Mouse (Mus musculus): ENCODE results near the gene Tcf3. TPM values are rescaled to one million over a fixed set of nuclear protein-coding genes. Genes with fewer than 3 reads are reported as not detected.
A peak's percentile ranks its signal among the peaks of the same experiment; 100 is the strongest.

Gene Tcf3
- polyA plus RNA-seq (2015; fragmentation: Nextera tagmentation; extraction: Ambion mirVana) = 162 and 183 TPM in 2 replicates

GRCm38 (mm10) chr10:80433513-80434232 is at the start of gene Tcf3:
Tcf3 (minus strand) TSS chr10:80433647.
- Histone ChIP-seq H3K9me3 (no peaks in the 10 kb centered on the region), H3K27me3 (peaks cover 5% of the 10 kb centered on the region; the same call in 1 of the 2 replicates), H3K9ac (peak within 1 kb of the TSS; percentile 99), H3K4me2 (peak within 1 kb of the TSS; percentile 90), H3K27ac (peak within 1 kb of the TSS; percentile 95), H3K4me1 (peaks cover 28% of the 10 kb centered on the region), H3K36me3 (peaks cover 24% of the 10 kb centered on the region), H3K4me3 (peak within 1 kb of the TSS; percentile 91)
- peak; percentile 87 for ATAC-seq (ENCODE audit: insufficient number of reproducible peaks, insufficient read depth, low FRiP score, low TSS enrichment, low read depth)
- under 1% methylated on average over 41 of the region's 61 CpGs for WGBS

- H3K9me3 ChIP-seq = no peaks in the 10 kb centered on the region
- no peak for ATAC-seq (ENCODE audit: insufficient number of reproducible peaks, insufficient read depth, low FRiP score, low TSS enrichment, low read depth)
- H3K36me3 ChIP-seq = no peaks in the 10 kb centered on the region
- WGBS = 16% methylated on average over 5 of the region's 5 CpGs
- H3K4me1 ChIP-seq = no peaks in the 10 kb centered on the region
- H3K27ac ChIP-seq = no peak overlapping the region
- no peak overlapping the region for H3K4me2 ChIP-seq
- H3K9ac ChIP-seq = no peak overlapping the region
- peaks cover 77% of the 10 kb centered on the region for H3K27me3 ChIP-seq
- H3K4me3 ChIP-seq = no peak overlapping the region
Measured at GRCm38 (mm10) chr10:80481002-80481401, 47.6 kb upstream of the Tcf3 start.

GRCm38 (mm10) chr10:80478531-80478930 is 45.1 kb upstream of the Tcf3 start:
- H3K4me3 ChIP-seq = no peak overlapping the region
- WGBS = 78% methylated on average over 5 of the region's 5 CpGs
- H3K27me3 ChIP-seq = peaks cover 52% of the 10 kb centered on the region
- no peak for ATAC-seq (ENCODE audit: insufficient number of reproducible peaks, insufficient read depth, low FRiP score, low TSS enrichment, low read depth)
- H3K27ac ChIP-seq = no peak overlapping the region
- no peaks in the 10 kb centered on the region for H3K36me3 ChIP-seq
- no peaks in the 10 kb centered on the region for H3K9me3 ChIP-seq
- peaks cover 9% of the 10 kb centered on the region for H3K4me1 ChIP-seq
- no peak overlapping the region for H3K4me2 ChIP-seq
- no peak overlapping the region for H3K9ac ChIP-seq

DNA sequence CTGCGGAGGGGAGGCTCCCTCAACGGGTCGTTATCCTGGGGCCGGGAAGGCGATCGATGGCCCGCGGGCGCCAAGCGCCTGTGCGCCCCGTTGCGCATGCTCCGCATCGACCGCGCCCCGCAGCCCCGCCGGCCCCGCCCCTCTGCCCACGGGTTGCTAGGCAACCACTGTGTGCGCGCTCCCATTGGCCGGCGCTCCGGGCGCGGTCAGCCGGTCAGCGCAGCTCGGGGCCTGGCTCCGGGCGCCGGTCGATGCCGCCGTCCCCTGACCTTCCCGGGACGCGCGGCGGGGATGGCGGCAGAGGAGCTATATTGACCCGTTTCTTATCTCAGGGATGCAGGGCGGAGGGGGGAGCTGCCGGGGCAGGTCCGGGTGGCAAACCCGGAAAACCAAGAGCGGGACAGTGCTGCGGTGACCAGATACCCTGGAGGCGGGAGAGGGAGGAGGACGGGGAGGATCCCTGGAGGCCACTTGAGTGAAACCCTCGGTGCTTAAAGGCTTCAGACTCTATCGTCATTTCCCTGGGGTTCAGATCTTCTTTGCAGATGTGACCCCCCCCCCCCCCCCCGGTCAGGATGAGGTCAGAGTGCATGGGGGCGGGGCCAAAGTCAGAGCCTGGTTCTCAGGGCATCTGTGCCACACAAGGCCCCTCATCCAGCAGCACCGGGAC is 42.0 kb upstream of the Tcf3 start:
- peak; percentile 79 for ATAC-seq (ENCODE audit: insufficient number of reproducible peaks, insufficient read depth, low FRiP score, low TSS enrichment, low read depth)
- Histone ChIP-seq H3K9ac (peak overlapping the region; percentile 76), H3K4me1 (peaks cover 14% of the 10 kb centered on the region), H3K27ac (peak overlapping the region; percentile 60; the same call in 1 of the 2 replicates), H3K27me3 (peaks cover 54% of the 10 kb centered on the region), H3K9me3 (no peaks in the 10 kb centered on the region), H3K4me3 (peak overlapping the region; percentile 62), H3K36me3 (no peaks in the 10 kb centered on the region), H3K4me2 (peak overlapping the region; percentile 77)
- WGBS = under 1% methylated on average over 58 of the region's 58 CpGs

DNA sequence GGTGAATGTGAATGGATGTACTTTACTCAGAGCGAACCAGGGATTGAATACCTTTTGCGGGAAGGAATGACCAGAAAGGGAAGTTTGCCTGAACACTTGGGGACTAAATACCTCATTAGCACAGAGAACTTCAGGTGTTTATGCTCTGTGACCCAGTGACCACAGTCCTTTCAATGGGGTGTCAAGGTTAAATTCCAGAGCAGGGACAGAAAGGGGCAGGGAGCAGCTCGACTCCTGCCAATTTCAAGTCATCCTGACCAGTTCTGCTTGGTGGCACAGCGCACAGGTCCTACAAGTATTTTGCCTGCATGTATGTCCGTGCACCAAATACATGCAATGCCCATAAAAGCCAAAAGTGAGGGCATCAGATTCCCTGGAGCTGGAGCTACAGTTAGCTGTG is 31.6 kb upstream of the Tcf3 start:
- no peak for ATAC-seq (ENCODE audit: insufficient number of reproducible peaks, insufficient read depth, low FRiP score, low TSS enrichment, low read depth)
- peaks cover 45% of the 10 kb centered on the region for H3K27me3 ChIP-seq
- no peak overlapping the region for H3K4me3 ChIP-seq
- no peak overlapping the region for H3K9ac ChIP-seq
- H3K27ac ChIP-seq = no peak overlapping the region
- no peak overlapping the region for H3K4me2 ChIP-seq
- WGBS = 58% methylated on average over 5 of the region's 5 CpGs
- H3K4me1 ChIP-seq = peaks cover 9% of the 10 kb centered on the region; the same call in 1 of the 2 replicates
- no peaks in the 10 kb centered on the region for H3K9me3 ChIP-seq
- H3K36me3 ChIP-seq = no peaks in the 10 kb centered on the region

- H3K27me3 ChIP-seq = peaks cover 41% of the 10 kb centered on the region
- WGBS = 5% methylated on average over 19 of the region's 19 CpGs
- no peak overlapping the region for H3K27ac ChIP-seq
- peak overlapping the region; percentile 40 for H3K4me2 ChIP-seq
- H3K9ac ChIP-seq = peak overlapping the region; percentile 49; the same call in 1 of the 2 replicates
- H3K4me3 ChIP-seq = 0 out of 2 replicates have a peak overlapping the region, but pooled peaks have one; percentile 6
- H3K9me3 ChIP-seq = no peaks in the 10 kb centered on the region
- ATAC-seq (ENCODE audit: insufficient number of reproducible peaks, insufficient read depth, low FRiP score, low TSS enrichment, low read depth) = no peak
- H3K4me1 ChIP-seq = peaks cover 9% of the 10 kb centered on the region; the same call in 1 of the 2 replicates
- H3K36me3 ChIP-seq = no peaks in the 10 kb centered on the region
Measured at GRCm38 (mm10) chr10:80464381-80465035, 31.1 kb upstream of the Tcf3 start.

- ATAC-seq (ENCODE audit: insufficient number of reproducible peaks, insufficient read depth, low FRiP score, low TSS enrichment, low read depth) = no peak
- H3K9ac ChIP-seq = no peak overlapping the region
- H3K4me3 ChIP-seq = no peak overlapping the region
- H3K27me3 ChIP-seq = peaks cover 28% of the 10 kb centered on the region
- no peak overlapping the region for H3K27ac ChIP-seq
- no peaks in the 10 kb centered on the region for H3K9me3 ChIP-seq
- no peaks in the 10 kb centered on the region for H3K36me3 ChIP-seq
- peaks cover 9% of the 10 kb centered on the region; the same call in 1 of the 2 replicates for H3K4me1 ChIP-seq
- WGBS = 69% methylated on average over 7 of the region's 7 CpGs
- no peak overlapping the region for H3K4me2 ChIP-seq
Measured at GRCm38 (mm10) chr10:80461346-80461745, 27.9 kb upstream of the Tcf3 start.

DNA sequence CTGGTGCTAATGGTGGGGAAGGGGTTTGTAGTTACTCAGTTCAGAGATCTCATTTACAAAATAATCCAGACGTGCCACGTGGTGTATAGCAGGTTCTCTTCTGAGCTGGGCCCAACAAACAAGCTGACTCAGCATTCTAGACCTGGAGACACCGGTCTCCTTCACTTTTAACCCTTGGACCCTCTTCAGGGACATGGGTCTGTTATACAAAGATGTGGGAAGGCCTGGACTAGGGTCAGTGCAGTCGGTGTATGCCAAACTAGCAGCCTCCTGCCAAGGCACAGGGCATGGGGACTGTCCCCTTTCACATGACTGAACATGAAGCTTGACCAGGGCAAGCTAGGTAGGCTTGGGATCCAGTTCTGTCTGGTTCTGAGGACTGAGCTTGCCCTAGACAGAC is 26.9 kb upstream of the Tcf3 start:
- Histone ChIP-seq H3K27ac (no peak overlapping the region), H3K9ac (0 out of 2 replicates have a peak overlapping the region, but pooled peaks have one; percentile 16), H3K4me3 (no peak overlapping the region), H3K36me3 (no peaks in the 10 kb centered on the region), H3K4me1 (peaks cover 9% of the 10 kb centered on the region; the same call in 1 of the 2 replicates), H3K27me3 (peaks cover 23% of the 10 kb centered on the region), H3K9me3 (no peaks in the 10 kb centered on the region), H3K4me2 (no peak overlapping the region)
- WGBS = 66% methylated on average over 4 of the region's 4 CpGs
- no peak for ATAC-seq (ENCODE audit: insufficient number of reproducible peaks, insufficient read depth, low FRiP score, low TSS enrichment, low read depth)

DNA sequence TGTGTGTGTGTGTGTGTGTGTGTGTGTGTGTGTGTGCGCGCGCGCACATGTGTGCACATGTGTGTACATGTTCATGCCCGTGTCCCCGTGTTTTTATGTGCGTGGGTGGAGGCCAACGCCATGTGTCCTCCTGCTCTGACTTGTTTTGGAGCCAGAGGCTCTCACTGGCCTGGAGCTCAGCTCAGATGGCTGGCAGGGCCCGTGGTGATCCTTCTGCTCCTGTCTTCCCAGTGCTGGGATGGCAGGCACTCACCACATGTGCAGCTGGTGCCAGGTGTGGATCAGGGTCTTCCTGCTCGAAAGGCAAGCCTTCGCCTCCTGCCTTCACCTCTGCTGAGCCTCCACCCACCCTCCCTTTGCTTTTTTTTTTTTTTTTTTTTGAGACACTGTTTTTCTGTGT is 26.2 kb upstream of the Tcf3 start:
- WGBS = 88% methylated on average over 11 of the region's 11 CpGs
- H3K9ac ChIP-seq = no peak overlapping the region
- no peak for ATAC-seq (ENCODE audit: insufficient number of reproducible peaks, insufficient read depth, low FRiP score, low TSS enrichment, low read depth)
- peaks cover 17% of the 10 kb centered on the region for H3K27me3 ChIP-seq
- H3K36me3 ChIP-seq = no peaks in the 10 kb centered on the region
- H3K4me1 ChIP-seq = peaks cover 6% of the 10 kb centered on the region; the same call in 1 of the 2 replicates
- no peak overlapping the region for H3K4me2 ChIP-seq
- no peak overlapping the region for H3K4me3 ChIP-seq
- H3K9me3 ChIP-seq = no peaks in the 10 kb centered on the region
- no peak overlapping the region for H3K27ac ChIP-seq

GRCm38 (mm10) chr10:80459236-80459635 is 25.8 kb upstream of the Tcf3 start:
- peaks cover 16% of the 10 kb centered on the region for H3K27me3 ChIP-seq
- no peaks in the 10 kb centered on the region for H3K36me3 ChIP-seq
- H3K9me3 ChIP-seq = no peaks in the 10 kb centered on the region
- no peak overlapping the region for H3K9ac ChIP-seq
- WGBS = 90% methylated on average over 10 of the region's 10 CpGs
- H3K4me1 ChIP-seq = 0 out of 2 replicates have a peak, but pooled peaks cover 2% of the 10 kb centered on the region
- ATAC-seq (ENCODE audit: insufficient number of reproducible peaks, insufficient read depth, low FRiP score, low TSS enrichment, low read depth) = no peak
- no peak overlapping the region for H3K4me2 ChIP-seq
- H3K27ac ChIP-seq = no peak overlapping the region
- no peak overlapping the region for H3K4me3 ChIP-seq

DNA sequence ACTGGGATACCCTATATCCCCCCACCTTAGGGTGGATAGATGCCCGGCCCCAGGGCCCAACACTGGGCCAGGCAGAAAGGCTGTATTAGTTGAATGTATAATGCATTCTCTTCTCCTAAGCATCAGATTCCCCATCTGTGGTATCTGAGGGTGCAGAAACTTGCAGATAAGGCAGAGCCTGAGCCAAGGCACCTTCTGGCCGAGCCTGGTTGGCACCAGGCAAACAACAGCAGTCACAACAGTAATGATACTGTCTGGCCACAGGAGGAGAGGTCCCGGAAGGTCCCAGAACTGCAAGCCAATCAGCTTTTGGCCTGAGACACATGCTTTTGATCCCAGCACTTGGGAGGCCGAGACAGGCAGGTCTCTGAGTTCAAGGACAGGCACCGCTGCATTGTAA is 22.2 kb upstream of the Tcf3 start:
- peaks cover 13% of the 10 kb centered on the region; the same call in 1 of the 2 replicates for H3K27me3 ChIP-seq
- H3K36me3 ChIP-seq = no peaks in the 10 kb centered on the region
- H3K9me3 ChIP-seq = no peaks in the 10 kb centered on the region
- H3K4me3 ChIP-seq = no peak overlapping the region
- 80% methylated on average over 5 of the region's 5 CpGs for WGBS
- no peak overlapping the region for H3K4me2 ChIP-seq
- ATAC-seq (ENCODE audit: insufficient number of reproducible peaks, insufficient read depth, low FRiP score, low TSS enrichment, low read depth) = no peak
- H3K4me1 ChIP-seq = peaks cover 2% of the 10 kb centered on the region; the same call in 1 of the 2 replicates
- H3K9ac ChIP-seq = no peak overlapping the region
- no peak overlapping the region for H3K27ac ChIP-seq

Measured in embryonic facial prominence, embryonic 13.5 days (tissue).